Mouse (Mus musculus) erythroblast, embryonic 14.5 days (primary cell): Measurements from ENCODE around the gene Dnase1l1.

Experiments
- GATA1 ChIP-seq: IDR thresholded peaks from 2 replicates; pipeline ENCODE4 v1.6.1; 2012; ENCODE audit warnings: low read length, inconsistent platforms, mixed read lengths
- TAL1 ChIP-seq: IDR thresholded peaks from 3 replicates; pipeline ENCODE4 v1.6.1; 2012; ENCODE audit warnings: low read length, inconsistent platforms, mixed read lengths

- TF ChIP-seq TAL1 (no peak), GATA1 (no peak)
Measured at GRCm38 (mm10) chrX:74245107-74245506, 37.0 kb downstream of the Dnase1l1 start.
